Mouse (Mus musculus) G1E (cell line): Measurements from ENCODE around the gene Faxc.

ENCODE experiments used
- CTCF ChIP-seq: IDR thresholded peaks from 2 replicates; pipeline ENCODE4 v1.5.1; 2012; ENCODE audit warnings: low read depth, low read length, inconsistent platforms, mixed read lengths
- GATA1 ChIP-seq: IDR thresholded peaks from 2 replicates; pipeline ENCODE4 v1.6.1; 2012; ENCODE audit warnings: borderline replicate concordance, low read length, inconsistent platforms, mixed read lengths
- GATA2 ChIP-seq: IDR thresholded peaks from 2 replicates; pipeline ENCODE4 v1.6.1; 2012; ENCODE audit warnings: low read depth, low read length, inconsistent platforms, borderline replicate concordance
- POLR2AphosphoS5 ChIP-seq: IDR thresholded peaks from 2 replicates; pipeline ENCODE4 v1.6.1; 2012; ENCODE audit warnings: low read depth, low read length, inconsistent platforms; ENCODE audit not compliant: insufficient replicate concordance
- TAL1 ChIP-seq: conservative IDR thresholded peaks from 2 replicates; pipeline ENCODE4 v1.6.1; 2012; ENCODE audit warnings: low read depth, low read length, inconsistent platforms, mixed read lengths

DNA sequence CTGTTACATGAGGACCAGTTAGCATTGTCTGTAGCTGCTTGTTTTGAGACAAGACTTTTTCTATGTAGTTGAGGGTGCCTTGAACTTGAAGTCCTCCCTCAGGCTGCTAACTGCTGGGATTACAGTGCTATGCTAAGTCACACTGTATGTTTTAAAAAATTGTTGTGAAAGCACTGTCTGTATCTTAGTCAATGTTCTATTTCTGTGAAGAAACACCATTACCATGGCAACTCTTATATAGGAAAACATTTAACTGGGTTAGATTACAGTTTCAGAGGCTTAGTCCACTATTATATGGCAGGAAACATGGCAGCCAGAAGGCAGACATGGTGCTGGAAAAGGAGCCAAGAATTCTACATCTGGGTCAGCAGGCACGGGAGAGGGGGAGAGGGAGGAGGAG is 40.8 kb downstream of the Faxc start:
- no peak for TF ChIP-seq POLR2AphosphoS5
- TF ChIP-seq CTCF, result no peak
- no peak for TF ChIP-seq GATA1
- TF ChIP-seq GATA2, result no peak
- TF ChIP-seq TAL1, result no peak
